In the genomic region with DNA sequence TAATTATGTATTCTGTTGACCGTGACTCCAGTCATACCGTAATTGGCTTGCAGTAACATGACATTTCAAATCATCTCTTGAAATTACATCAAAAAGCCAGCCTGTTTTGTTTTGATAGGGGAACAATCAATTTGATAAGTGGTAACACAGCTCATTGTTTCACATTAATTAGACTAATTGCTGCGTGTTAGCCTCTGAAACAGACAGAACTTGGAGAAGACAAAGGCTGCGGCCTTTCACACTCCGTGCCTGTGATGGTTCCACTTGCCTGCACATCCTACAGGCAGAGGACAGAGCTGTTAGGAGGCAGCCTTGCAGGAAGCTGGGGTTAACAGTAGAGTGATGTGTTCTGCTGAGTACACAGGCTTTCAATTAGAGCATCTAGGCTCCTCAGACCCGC, we compare ENCODE assay signal across 29 mouse cellular contexts.
DNase-seq lines count a peak whose midpoint lies in the region; ATAC-seq lines count a peak whose summit lies in the region.
"Had no signal": no experiment of that assay in that cellular context is flagged by ENCODE, and none has a peak within 500 bp of the region (broad histone marks: within the 10 kb centered on the region; RNA-seq: fewer than 3 reads in every experiment).

No protein-coding gene starts in this region.

- peaks cover 2% of the 10 kb centered on the region; the same call in 1 of the 2 replicates for H3K4me1 ChIP-seq in forebrain, embryonic 11.5 days (replicated peaks; ENCODE audit: control insufficient read depth, insufficient read depth, low read length)
- peaks cover 16% of the 10 kb centered on the region for H3K4me1 ChIP-seq in forebrain, embryonic 10.5 days
- H3K4me1 ChIP-seq in hindbrain, embryonic 12.5 days, result peaks cover 3% of the 10 kb centered on the region; the same call in 1 of the 2 replicates
- peaks cover 9% of the 10 kb centered on the region for H3K4me1 ChIP-seq in hindbrain, embryonic 13.5 days (replicated peaks)
- H3K4me1 ChIP-seq in midbrain, embryonic 15.5 days, result no peaks in the 10 kb centered on the region
- H3K4me1 ChIP-seq in midbrain, embryonic 10.5 days, result peaks cover 4% of the 10 kb centered on the region
- H3K4me1 ChIP-seq: embryonic facial prominence, embryonic 13.5 days; hindbrain, embryonic 15.5 days; limb, embryonic 13.5 days; lung, embryonic 15.5 days; stomach, embryonic 15.5 days had no signal

- H3K27me3 ChIP-seq in forebrain, embryonic 11.5 days (ENCODE audit: control insufficient read depth, insufficient read depth, low read length), result no peaks in the 10 kb centered on the region
- peaks cover 19% of the 10 kb centered on the region for H3K27me3 ChIP-seq in forebrain, embryonic 10.5 days (ENCODE audit: poor library complexity, severe bottlenecking)
- no peaks in the 10 kb centered on the region for H3K27me3 ChIP-seq in hindbrain, embryonic 12.5 days
- no peaks in the 10 kb centered on the region for H3K27me3 ChIP-seq in hindbrain, embryonic 13.5 days
- no peaks in the 10 kb centered on the region for H3K27me3 ChIP-seq in midbrain, embryonic 15.5 days (replicated peaks)
- H3K27me3 ChIP-seq in midbrain, embryonic 10.5 days (ENCODE audit: low read depth, poor library complexity, severe bottlenecking), result no peaks in the 10 kb centered on the region
- H3K27me3 ChIP-seq: CH12.LX; embryonic facial prominence, embryonic 13.5 days; hindbrain, embryonic 15.5 days; limb, embryonic 13.5 days; lung, embryonic 15.5 days; stomach, embryonic 15.5 days had no signal

- H3K36me3 ChIP-seq in forebrain, embryonic 11.5 days (ENCODE audit: control insufficient read depth, insufficient read depth, low read length), result no peaks in the 10 kb centered on the region
- H3K36me3 ChIP-seq in forebrain, embryonic 10.5 days (replicated peaks), result no peaks in the 10 kb centered on the region
- H3K36me3 ChIP-seq in hindbrain, embryonic 12.5 days, result no peaks in the 10 kb centered on the region
- H3K36me3 ChIP-seq in hindbrain, embryonic 13.5 days, result no peaks in the 10 kb centered on the region
- no peaks in the 10 kb centered on the region for H3K36me3 ChIP-seq in midbrain, embryonic 15.5 days (replicated peaks)
- no peaks in the 10 kb centered on the region for H3K36me3 ChIP-seq in midbrain, embryonic 10.5 days
- H3K36me3 ChIP-seq: embryonic facial prominence, embryonic 13.5 days; hindbrain, embryonic 15.5 days; limb, embryonic 13.5 days; lung, embryonic 15.5 days; stomach, embryonic 15.5 days had no signal

- H3K27ac ChIP-seq in forebrain, embryonic 11.5 days (ENCODE audit: low read depth, low read length), result no peak overlapping the region
- H3K27ac ChIP-seq in forebrain, embryonic 10.5 days, result no peak overlapping the region
- no peak overlapping the region for H3K27ac ChIP-seq in hindbrain, embryonic 12.5 days
- no peak overlapping the region for H3K27ac ChIP-seq in hindbrain, embryonic 13.5 days
- H3K27ac ChIP-seq in midbrain, embryonic 15.5 days, result no peak overlapping the region
- no peak overlapping the region for H3K27ac ChIP-seq in midbrain, embryonic 10.5 days (replicated peaks)
- H3K27ac ChIP-seq: embryonic facial prominence, embryonic 13.5 days; hindbrain, embryonic 15.5 days; layer of hippocampus, adult 2 months; left cerebral cortex, adult 2 months; limb, embryonic 13.5 days; lung, embryonic 15.5 days; stomach, embryonic 15.5 days had no signal

- 39% methylated on average over 6 of the region's 6 CpGs for WGBS in forebrain, embryonic 11.5 days
- whole genome bisulfite sequencing in forebrain, embryonic 10.5 days, result 54% methylated on average over 6 of the region's 6 CpGs
- 45% methylated on average over 6 of the region's 6 CpGs for WGBS in hindbrain, embryonic 12.5 days
- WGBS in hindbrain, embryonic 13.5 days, result 44% methylated on average over 6 of the region's 6 CpGs
- WGBS in midbrain, embryonic 15.5 days, result 39% methylated on average over 6 of the region's 6 CpGs
- WGBS in midbrain, embryonic 10.5 days, result 59% methylated on average over 6 of the region's 6 CpGs

- peak; percentile 74 for ATAC-seq in forebrain, embryonic 11.5 days (replicated peaks; ENCODE audit: low FRiP score)
- 0 out of 2 replicates have a peak, but pooled peaks have one; percentile 52 for ATAC-seq in hindbrain, embryonic 12.5 days (ENCODE audit: low FRiP score)
- ATAC-seq in hindbrain, embryonic 13.5 days (ENCODE audit: low FRiP score), result no peak
- ATAC-seq in midbrain, embryonic 15.5 days (replicated peaks), result 0 out of 2 replicates have a peak, but pooled peaks have one; percentile 39
- ATAC-seq: inflammation-experienced regulatory T-cells, adult 6 months had no signal

- H3K4me3 ChIP-seq in forebrain, embryonic 11.5 days (ENCODE audit: low read depth, low read length), result no peak overlapping the region
- no peak overlapping the region for H3K4me3 ChIP-seq in forebrain, embryonic 10.5 days
- H3K4me3 ChIP-seq in hindbrain, embryonic 12.5 days, result no peak overlapping the region
- H3K4me3 ChIP-seq in hindbrain, embryonic 13.5 days, result no peak overlapping the region
- no peak overlapping the region for H3K4me3 ChIP-seq in midbrain, embryonic 15.5 days
- no peak overlapping the region for H3K4me3 ChIP-seq in midbrain, embryonic 10.5 days
- H3K4me3 ChIP-seq: embryonic facial prominence, embryonic 13.5 days; hindbrain, embryonic 15.5 days; layer of hippocampus, adult 2 months; left cerebral cortex, adult 2 months; limb, embryonic 13.5 days; lung, embryonic 15.5 days; stomach, embryonic 15.5 days had no signal

- no peak for DNase-seq in forebrain, embryonic 11.5 days (ENCODE audit: low spot score)
- DNase-seq in forebrain, embryonic 10.5 days (ENCODE audit: extremely low spot score, low spot score), result no peak
- DNase-seq in midbrain, embryonic 10.5 days (ENCODE audit: low spot score), result no peak
- no peak for DNase-seq in cerebellum, postnatal 4 days (ENCODE audit: low spot score in 2 of 2)
- DNase-seq: adrenal gland, adult 8-10 months; cerebellum, adult 11 months; cerebellum, adult 9-10 months; cerebellum, postnatal 36 days; embryo, embryonic 11 days; heart, postnatal 4 days; kidney, adult 18-20 months; kidney, postnatal 25 days; right cerebral cortex, postnatal 25 days; thymus, postnatal 14 days had no signal

- H3K4me2 ChIP-seq in forebrain, embryonic 11.5 days (ENCODE audit: low read depth, low read length, severe bottlenecking), result no peak overlapping the region
- no peak overlapping the region for H3K4me2 ChIP-seq in hindbrain, embryonic 12.5 days (replicated peaks)
- no peak overlapping the region for H3K4me2 ChIP-seq in hindbrain, embryonic 13.5 days
- no peak overlapping the region for H3K4me2 ChIP-seq in midbrain, embryonic 15.5 days
- H3K4me2 ChIP-seq: embryonic facial prominence, embryonic 13.5 days; heart, embryonic 11.5 days; hindbrain, embryonic 15.5 days; limb, embryonic 13.5 days; liver, embryonic 11.5 days; lung, embryonic 15.5 days; midbrain, embryonic 11.5 days; stomach, embryonic 15.5 days had no signal

- H3K9me3 ChIP-seq in forebrain, embryonic 11.5 days (ENCODE audit: control insufficient read depth, low read length), result no peaks in the 10 kb centered on the region
- H3K9me3 ChIP-seq in forebrain, embryonic 10.5 days, result no peaks in the 10 kb centered on the region
- H3K9me3 ChIP-seq in hindbrain, embryonic 12.5 days (replicated peaks), result no peaks in the 10 kb centered on the region
- H3K9me3 ChIP-seq in hindbrain, embryonic 13.5 days, result no peaks in the 10 kb centered on the region
- H3K9me3 ChIP-seq in midbrain, embryonic 15.5 days, result no peaks in the 10 kb centered on the region
- H3K9me3 ChIP-seq in midbrain, embryonic 10.5 days (replicated peaks), result no peaks in the 10 kb centered on the region
- H3K9me3 ChIP-seq: embryonic facial prominence, embryonic 13.5 days; hindbrain, embryonic 15.5 days; limb, embryonic 13.5 days; lung, embryonic 15.5 days; stomach, embryonic 15.5 days had no signal

- no peak overlapping the region for H3K9ac ChIP-seq in forebrain, embryonic 11.5 days (ENCODE audit: low read length)
- no peak overlapping the region for H3K9ac ChIP-seq in hindbrain, embryonic 12.5 days
- no peak overlapping the region for H3K9ac ChIP-seq in hindbrain, embryonic 13.5 days
- H3K9ac ChIP-seq in midbrain, embryonic 15.5 days, result no peak overlapping the region
- H3K9ac ChIP-seq: embryonic facial prominence, embryonic 13.5 days; hindbrain, embryonic 15.5 days; limb, embryonic 13.5 days; lung, embryonic 15.5 days; stomach, embryonic 15.5 days had no signal
